Mouse (Mus musculus) bone marrow, adult 2 months (tissue): ENCODE measurements at regions not wholly inside any gene's neighbourhood (a gene's known extent, or its start where the extent isn't known, plus 50 kb on each side); places are given as distances from the start of the nearest gene placed in this dataset.

Experiments
- CTCF ChIP-seq: fragments of 200-500 bp; IDR thresholded peaks from 2 replicates; pipeline ENCODE4 v1.5.1; 2011; ENCODE audit warnings: low read length, control low read depth; ENCODE audit not compliant: control insufficient read depth, insufficient read depth
- POLR2A ChIP-seq: fragments of 200-500 bp; IDR thresholded peaks from 2 replicates; pipeline ENCODE4 v1.6.1; 2011; ENCODE audit warnings: low read depth, mild to moderate bottlenecking, control low read depth, low read length, borderline replicate concordance; ENCODE audit not compliant: control insufficient read depth

DNA sequence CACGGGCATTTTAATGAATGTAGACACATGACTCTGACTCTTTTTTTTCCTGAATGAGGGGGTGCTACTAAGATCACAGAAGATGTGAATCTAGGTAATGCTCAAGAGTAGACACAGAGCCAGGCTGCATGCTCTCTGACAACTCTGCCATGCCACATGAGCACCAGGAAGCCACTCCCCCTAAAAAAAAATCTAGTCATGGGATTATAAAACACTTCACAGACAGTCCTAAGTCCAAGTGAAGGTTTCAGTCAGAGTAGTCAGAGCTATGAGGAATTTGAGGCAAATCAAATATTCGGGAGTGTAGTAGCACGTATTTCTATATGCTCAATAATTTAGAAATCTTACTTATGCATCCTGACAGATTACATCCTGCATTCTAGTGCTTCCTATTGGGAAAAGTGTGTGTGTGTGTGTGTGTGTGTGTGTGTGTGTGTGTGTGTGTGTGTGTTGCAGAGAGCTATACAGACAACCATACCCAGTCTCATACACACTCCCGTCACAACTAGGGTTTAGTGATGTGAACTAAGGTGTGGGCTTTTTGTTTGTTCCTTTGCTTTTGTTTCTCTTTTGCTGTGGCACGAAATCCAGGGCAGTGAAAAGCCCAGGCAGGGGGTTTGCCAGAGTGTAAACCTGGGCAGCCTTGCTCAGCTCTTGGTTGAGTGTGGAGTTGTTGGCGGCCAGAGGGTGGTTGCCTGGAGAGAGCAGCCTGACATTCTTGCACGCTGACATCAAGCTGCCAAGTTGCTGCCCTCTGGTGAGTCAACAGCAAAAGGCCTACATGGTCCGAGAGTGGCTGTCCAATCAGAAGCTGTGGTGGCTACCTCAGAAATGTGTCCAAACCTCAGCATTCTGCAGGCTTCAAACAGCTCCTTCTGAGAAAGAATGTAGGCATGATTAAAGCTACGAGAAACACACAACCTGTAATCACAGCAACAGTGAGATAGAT is 116.8 kb upstream of the Cdkn2b start:
- TF ChIP-seq CTCF = no peak
- no peak for TF ChIP-seq POLR2A
